Mouse (Mus musculus) urinary bladder, adult 2 months (tissue): Measurements from ENCODE around the gene Sap30. TPM values are rescaled to one million over a fixed set of nuclear protein-coding genes. Genes with fewer than 3 reads are reported as not detected.
A peak's percentile ranks its signal among the peaks of the same experiment; 100 is the strongest.
"Not testable (repeated sequence)": the region's sequence is repeated elsewhere in the genome, so short reads cannot be mapped to it uniquely, and the experiment has no call there.

ENCODE experiments used
- DNase-seq: peaks from one replicate; pipeline ENCODE4 v3.0.0; 2022; ENCODE audit warnings: low spot score
- polyA plus RNA-seq: library from polyadenylated mRNA; depleted of rRNA; stranded (reverse); fragments of >200 nt; gene quantifications from 2 replicates; pipeline ENCODE4 v1.2.3, GENCODE M21; 2012; rRNA removed

Gene Sap30
- 19.3 and 22.2 TPM in 2 replicates for polyA plus RNA-seq

DNA sequence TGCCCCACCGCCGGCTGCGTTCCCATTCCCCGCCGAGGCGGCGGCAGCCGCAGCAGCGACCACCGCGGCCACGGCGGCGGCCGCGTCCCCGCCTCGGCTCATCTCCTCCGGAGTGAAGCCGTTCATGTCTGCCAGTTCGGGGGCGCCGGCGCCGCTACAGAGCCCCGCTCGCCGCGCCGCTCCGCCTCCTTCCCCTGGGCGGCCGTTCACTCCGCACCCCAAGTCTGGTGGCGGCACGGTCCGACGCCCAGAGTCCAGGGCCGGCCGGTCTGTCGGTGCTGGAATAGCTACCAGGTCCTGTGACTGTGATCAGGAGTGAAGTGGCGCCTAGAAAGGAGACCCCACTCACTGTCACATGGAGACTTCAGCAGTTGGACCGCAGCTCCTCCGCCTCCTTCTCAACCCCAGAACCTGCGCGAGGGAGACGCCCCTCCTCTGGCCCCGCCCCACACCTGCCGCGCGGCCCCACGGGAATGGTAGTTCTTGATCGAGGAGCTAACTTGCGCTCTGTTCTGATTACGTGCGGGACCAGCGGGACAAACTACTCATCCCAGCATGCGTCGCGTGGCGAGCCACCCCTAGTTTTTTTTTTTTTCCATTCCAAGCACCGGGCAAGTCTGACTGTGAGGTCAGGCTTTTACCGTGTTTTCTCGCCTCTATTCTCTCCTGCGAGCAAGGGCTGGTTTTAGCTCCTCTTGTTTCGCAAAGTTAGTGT, at the start of gene Sap30:
Sap30 (minus strand) TSS at position 420 of the 715 bp plus-strand sequence.
- DNase-seq = peak; percentile 91

DNA sequence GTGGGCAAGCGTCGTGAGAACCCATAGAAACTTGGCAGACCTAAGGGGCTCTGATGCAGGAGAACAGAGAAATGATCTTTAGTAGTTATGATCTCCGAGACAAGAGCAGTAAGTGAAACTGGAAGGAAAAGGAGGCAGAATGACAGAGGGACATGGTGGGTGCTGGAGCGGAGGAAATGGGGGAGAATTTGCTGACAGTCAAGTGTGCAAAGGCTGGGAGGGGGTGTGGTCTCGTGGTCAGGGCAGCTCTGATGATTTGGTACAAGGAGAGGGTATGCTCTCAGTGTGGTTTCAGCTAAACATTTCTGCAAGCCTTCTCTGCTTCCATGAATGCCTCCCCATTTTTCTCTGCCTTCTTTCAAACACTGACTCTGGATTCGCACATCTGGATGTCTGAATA, 48.5 kb upstream of the Sap30 start:
- DNase-seq = no peak

- DNase-seq = no peak
Measured at GRCm38 (mm10) chr8:57534495-57534894, 46.8 kb upstream of the Sap30 start.

DNA sequence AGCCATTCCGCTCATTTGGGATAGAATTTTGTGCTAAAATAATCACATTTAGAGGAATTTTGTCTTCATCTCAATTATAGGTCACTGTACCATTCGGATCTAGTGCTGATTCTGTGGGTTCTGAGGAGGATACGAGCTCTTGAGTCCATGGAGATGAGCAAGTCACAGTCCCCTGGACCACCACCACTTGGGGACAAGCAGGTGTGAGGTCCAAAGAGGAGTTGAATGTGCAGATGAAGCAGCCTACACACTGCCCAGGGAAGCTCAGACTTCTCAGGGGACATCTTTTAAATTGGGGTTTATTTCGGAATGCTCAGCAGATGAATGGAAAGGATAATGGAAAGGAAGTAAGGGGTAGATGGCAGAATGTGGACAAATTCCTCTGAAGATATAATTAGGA, 45.4 kb upstream of the Sap30 start:
- DNase-seq = no peak

GRCm38 (mm10) chr8:57532223-57532622, 44.6 kb upstream of the Sap30 start:
- no peak for DNase-seq

DNA sequence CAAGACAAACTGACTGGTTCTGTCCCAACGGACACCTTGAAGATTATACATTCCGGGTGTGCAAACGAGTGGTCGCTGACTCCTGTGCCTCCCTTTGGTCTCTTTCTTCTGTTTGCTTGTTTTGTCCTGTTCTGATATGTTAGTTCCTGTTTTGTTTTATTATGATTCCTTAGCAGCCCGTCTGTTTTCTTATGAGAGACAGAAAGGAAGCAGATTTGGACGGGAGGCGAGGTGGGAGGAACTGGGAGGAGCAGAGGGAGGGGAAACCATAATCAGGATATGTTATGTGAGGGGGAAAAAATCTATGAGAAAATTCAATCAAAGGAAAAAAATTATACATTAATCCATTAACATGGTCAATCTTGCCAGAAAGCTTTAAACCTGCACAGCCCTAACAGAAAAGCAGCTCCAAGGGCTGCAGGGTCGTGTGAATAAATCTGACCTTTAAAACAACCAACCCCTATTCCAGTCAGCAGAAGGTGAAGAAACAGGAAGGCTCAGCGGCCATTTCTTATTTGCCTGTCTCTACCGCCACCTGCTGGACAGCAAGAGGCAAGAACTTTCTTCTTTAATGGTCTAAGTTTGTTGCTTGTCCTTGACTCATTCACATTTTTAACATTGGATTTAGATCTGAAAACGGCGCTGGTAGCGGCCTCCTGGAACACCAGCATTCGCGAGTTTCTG, 43.1 kb upstream of the Sap30 start:
- peak; percentile 52 for DNase-seq

DNA sequence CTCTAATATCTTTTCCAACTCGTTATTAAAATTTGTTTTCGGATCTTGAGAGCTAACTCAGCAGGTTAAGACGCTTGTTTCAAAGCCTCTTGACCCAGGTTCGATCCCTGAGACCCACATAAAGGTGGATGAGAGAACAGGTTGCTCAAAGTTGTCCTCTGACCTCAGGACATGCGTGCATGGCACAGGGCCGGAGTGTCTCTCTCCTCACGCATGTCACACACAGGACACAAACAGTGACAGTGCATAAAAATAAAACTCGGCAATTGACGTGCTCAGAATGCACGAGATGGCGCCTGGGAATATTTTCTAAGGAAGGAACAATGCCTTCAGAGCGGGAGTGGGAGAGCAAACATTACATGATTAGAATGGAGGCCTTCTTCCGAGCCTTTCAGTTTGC, 42.6 kb upstream of the Sap30 start:
- no peak for DNase-seq

GRCm38 (mm10) chr8:57528036-57528435, 40.4 kb upstream of the Sap30 start:
- no peak for DNase-seq

- no peak for DNase-seq
Measured at GRCm38 (mm10) chr8:57520186-57520786, 32.6 kb upstream of the Sap30 start.

DNA sequence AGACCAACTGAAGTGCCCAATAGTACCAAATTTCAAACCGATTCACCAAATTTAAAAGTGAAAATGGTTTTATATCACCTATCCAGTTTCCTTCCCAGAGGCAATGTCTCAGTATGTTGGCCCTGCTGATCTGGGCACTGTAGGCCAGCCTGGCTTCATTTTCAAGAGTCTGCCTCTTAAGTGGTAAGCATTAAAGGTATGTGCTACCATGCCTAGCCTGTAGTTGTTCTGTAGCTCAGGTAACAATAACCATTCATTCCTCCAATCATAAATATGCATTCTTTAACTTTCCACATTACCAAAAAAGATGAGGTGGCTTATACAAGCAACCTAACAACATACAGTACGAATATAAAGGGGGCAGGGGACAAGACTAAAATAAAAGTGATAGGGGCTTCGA, 30.1 kb upstream of the Sap30 start:
- no peak for DNase-seq

- not testable (repeated sequence) for DNase-seq
Measured at GRCm38 (mm10) chr8:57516685-57517084, 29.0 kb upstream of the Sap30 start.

DNA sequence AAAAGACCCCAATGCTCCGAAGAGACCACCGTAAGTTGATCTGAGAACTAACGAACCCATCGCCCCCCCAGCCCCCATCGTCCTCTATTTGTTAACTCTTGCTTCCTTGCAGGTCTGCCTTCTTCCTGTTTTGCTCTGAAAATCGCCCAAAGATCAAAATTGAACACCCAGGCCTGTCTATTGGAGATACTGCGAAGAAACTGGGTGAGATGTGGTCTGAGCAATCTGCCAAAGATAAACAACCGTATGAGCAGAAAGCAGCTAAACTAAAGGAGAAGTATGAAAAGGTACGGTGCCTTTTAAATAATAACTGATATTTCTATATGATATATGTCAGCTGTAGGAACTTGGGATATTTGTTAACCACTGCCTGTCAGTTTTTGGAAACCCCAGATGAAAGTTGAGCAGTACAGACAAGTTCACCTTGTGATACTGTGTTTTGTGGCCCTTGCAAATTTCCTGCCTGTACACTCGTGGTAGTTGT, 25.6 kb upstream of the Sap30 start:
- DNase-seq = not testable (repeated sequence)

- DNase-seq = peak; percentile 35
Measured at GRCm38 (mm10) chr8:57512141-57513056, 24.7 kb upstream of the Sap30 start.

GRCm38 (mm10) chr8:57511316-57512118, 23.9 kb upstream of the Sap30 start, which contains the start of gene Hmgb2:
Hmgb2 (plus strand) TSS chr8:57511907.
- DNase-seq = peak; percentile 98

DNA sequence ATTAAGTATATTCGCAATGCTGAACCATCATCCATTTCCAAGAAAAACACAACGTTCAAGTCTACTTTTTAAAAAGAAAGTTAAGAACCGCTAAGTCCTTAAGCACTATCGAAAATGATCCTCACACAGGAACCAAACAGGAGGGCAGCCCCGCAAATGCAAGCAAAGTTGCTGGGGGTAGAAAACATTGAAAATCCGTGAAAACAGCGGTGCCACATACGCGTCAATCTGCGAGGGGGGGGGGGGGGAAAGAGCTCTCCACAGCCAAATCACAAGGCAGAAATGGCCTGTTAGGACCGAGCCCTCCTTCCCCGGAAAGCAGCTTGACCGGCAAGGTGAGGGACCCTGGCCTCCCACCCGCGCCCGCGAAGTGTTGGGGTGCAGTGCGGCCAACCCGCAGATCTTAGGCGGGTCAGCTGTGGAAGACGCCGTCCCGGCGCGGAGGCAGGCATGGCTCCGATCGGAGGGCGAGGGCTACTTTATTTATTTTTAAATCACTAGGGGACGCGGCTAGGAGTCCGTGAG, 23.2 kb upstream of the Sap30 start:
- no peak for DNase-seq

GRCm38 (mm10) chr8:57508657-57509056, 21.0 kb upstream of the Sap30 start:
- DNase-seq = no peak

DNA sequence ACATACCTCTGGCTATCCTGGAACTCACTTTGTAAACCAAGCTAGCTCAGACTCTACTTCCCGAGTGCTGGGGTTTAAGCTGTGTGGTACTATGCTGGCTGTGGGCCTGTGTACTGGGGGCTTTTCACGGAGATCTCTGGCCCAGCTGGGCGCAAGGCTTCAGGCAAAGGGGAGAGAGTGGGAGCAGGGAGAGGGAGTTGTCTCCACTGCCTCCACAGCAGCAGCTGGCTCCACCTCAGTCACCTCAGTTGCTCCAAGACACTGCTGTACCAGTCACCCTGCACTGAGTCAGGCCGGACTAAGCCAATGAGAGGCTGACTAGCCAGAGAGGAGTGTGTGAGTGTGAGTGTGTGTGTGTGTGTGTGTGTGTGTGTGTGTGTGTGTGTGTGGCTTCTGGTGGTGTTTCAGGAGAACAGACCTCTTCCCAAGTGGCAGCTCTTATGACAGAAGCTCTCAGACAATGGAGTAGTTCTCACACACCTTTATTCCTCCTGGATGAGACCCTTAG, 19.9 kb upstream of the Sap30 start:
- DNase-seq = no peak

- not testable (repeated sequence) for DNase-seq
Measured at GRCm38 (mm10) chr8:57505500-57505899, 17.8 kb upstream of the Sap30 start.

GRCm38 (mm10) chr8:57503641-57504040, 16.0 kb upstream of the Sap30 start:
- DNase-seq = peak; percentile 47

DNA sequence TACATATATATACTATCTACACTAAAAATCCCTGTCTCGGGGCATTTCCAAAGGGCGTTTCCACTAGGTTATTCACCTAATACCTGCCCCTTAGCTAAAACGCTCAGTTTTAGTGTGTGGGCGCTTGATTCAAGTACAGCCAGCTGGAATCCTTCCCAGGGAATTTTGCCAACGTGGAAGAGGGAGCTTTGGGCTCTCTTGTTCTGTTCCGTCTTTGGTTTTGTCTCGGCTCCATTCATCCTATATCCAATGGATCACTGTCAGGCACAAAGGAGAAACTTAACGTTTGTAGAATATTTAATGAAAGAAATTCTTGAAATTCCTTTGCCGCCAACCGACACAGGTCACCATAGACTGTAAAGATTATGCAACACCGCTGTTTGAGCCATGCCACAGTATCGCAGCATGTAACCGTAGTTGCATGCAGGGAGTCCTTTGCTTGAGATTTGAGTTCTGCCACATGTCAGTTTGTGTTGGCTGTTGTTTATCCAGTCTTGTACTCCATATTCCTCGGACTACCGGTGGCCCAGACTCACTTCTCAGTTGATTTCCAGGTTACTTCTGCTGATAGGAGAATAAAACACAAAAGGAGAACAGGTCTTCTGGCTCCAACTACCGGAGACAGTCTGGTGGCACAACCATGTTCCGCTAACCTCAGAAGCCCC, 11.3 kb upstream of the Sap30 start:
- no peak for DNase-seq
